Comparison of ENCODE assay signal across 12 mouse cellular contexts in genomic region chr1:6143891-6144290, GRCm38 (mm10).
DNase-seq lines count a peak whose midpoint lies in the region; ATAC-seq and TF ChIP-seq lines count a peak whose summit lies in the region.
"Had no signal": no experiment of that assay in that cellular context is flagged by ENCODE, and none has a peak within 500 bp of the region (broad histone marks: within the 10 kb centered on the region; RNA-seq: fewer than 3 reads in every experiment).

No protein-coding gene starts in this region.

- H3K4me2 ChIP-seq in limb, embryonic 11.5 days (ENCODE audit: low read depth, severe bottlenecking) = no peak overlapping the region
- H3K4me2 ChIP-seq: neural tube, embryonic 15.5 days had no signal

- no peaks in the 10 kb centered on the region for H3K4me1 ChIP-seq in limb, embryonic 11.5 days (ENCODE audit: control insufficient read depth, insufficient read depth, low read length)
- H3K4me1 ChIP-seq in limb, embryonic 10.5 days = no peaks in the 10 kb centered on the region
- no peaks in the 10 kb centered on the region for H3K4me1 ChIP-seq in cortical plate, adult 2 months (ENCODE audit: control insufficient read depth, insufficient read depth, low read length)
- H3K4me1 ChIP-seq: hindbrain, embryonic 10.5 days; neural tube, embryonic 15.5 days had no signal

- ATAC-seq in limb, embryonic 11.5 days (ENCODE audit: insufficient number of reproducible peaks, low FRiP score, low TSS enrichment, low read depth) = no peak

- no peak for TF ChIP-seq POLR2A in cortical plate, adult 2 months (IDR thresholded peaks at IDR 0.05; ENCODE audit: extremely low read depth, insufficient read depth, low read length)

- no peak overlapping the region for H3K27ac ChIP-seq in limb, embryonic 11.5 days (replicated peaks; ENCODE audit: low read depth, low read length)
- H3K27ac ChIP-seq in limb, embryonic 10.5 days = no peak overlapping the region
- H3K27ac ChIP-seq in cortical plate, adult 2 months (ENCODE audit: insufficient read depth, low read length) = no peak overlapping the region
- H3K27ac ChIP-seq: hindbrain, embryonic 10.5 days; neural tube, embryonic 15.5 days had no signal

- H3K9ac ChIP-seq in limb, embryonic 11.5 days (ENCODE audit: low read length) = no peak overlapping the region
- H3K9ac ChIP-seq: neural tube, embryonic 15.5 days had no signal

- 63% methylated on average over 1 of the region's 1 CpGs for WGBS in limb, embryonic 11.5 days
- WGBS in limb, embryonic 10.5 days = 81% methylated on average over 1 of the region's 1 CpGs

- no peaks in the 10 kb centered on the region for H3K36me3 ChIP-seq in limb, embryonic 11.5 days (ENCODE audit: control insufficient read depth, insufficient read depth, low read length)
- no peaks in the 10 kb centered on the region for H3K36me3 ChIP-seq in limb, embryonic 10.5 days
- H3K36me3 ChIP-seq: hindbrain, embryonic 10.5 days; neural tube, embryonic 15.5 days had no signal

- intact Hi-C loops in left cerebral cortex, postnatal 4 days (cut with DNase I) = no loop called here

- H3K27me3 ChIP-seq in limb, embryonic 11.5 days (ENCODE audit: control insufficient read depth, insufficient read depth, low read length) = no peaks in the 10 kb centered on the region
- no peaks in the 10 kb centered on the region for H3K27me3 ChIP-seq in limb, embryonic 10.5 days (ENCODE audit: low read depth, poor library complexity, severe bottlenecking)
- H3K27me3 ChIP-seq: neural tube, embryonic 15.5 days had no signal

- no peak overlapping the region for H3K4me3 ChIP-seq in limb, embryonic 11.5 days (ENCODE audit: low read depth, low read length)
- H3K4me3 ChIP-seq in limb, embryonic 10.5 days = no peak overlapping the region
- H3K4me3 ChIP-seq in cortical plate, adult 2 months (ENCODE audit: insufficient read depth, low read length) = no peak overlapping the region
- H3K4me3 ChIP-seq: hindbrain, embryonic 10.5 days; neural tube, embryonic 15.5 days had no signal

- TF ChIP-seq CTCF in cortical plate, adult 2 months (IDR thresholded peaks at IDR 0.05; ENCODE audit: extremely low read depth, insufficient read depth, low read length) = 0 out of 2 replicates have a peak, but pooled peaks have one; percentile 14

- H3K9me3 ChIP-seq in limb, embryonic 11.5 days (ENCODE audit: control insufficient read depth, low read length) = no peaks in the 10 kb centered on the region; the same call in 1 of the 2 replicates
- no peaks in the 10 kb centered on the region for H3K9me3 ChIP-seq in limb, embryonic 10.5 days (replicated peaks)
- H3K9me3 ChIP-seq: hindbrain, embryonic 10.5 days; neural tube, embryonic 15.5 days had no signal

- peak; percentile 6 for DNase-seq in embryo, embryonic 10.5 days (ENCODE audit: low spot score)
- DNase-seq in embryo, embryonic 10 days (ENCODE audit: low spot score) = no peak
- DNase-seq in limb, embryonic 11.5 days (ENCODE audit: low spot score) = peak; percentile 29
- no peak for DNase-seq in limb, embryonic 10.5 days (ENCODE audit: low spot score)
- DNase-seq in B cell, adult 2 months = peak; percentile 14 to 16
- no peak for DNase-seq in left cerebral cortex, postnatal 4 days
- DNase-seq in spleen, postnatal 36 days (ENCODE audit: low spot score in 2 of 2) = no peak
- DNase-seq: adrenal gland, postnatal 14 days; gastrocnemius, postnatal 25 days had no signal

Comparison
In these comparisons a context has a peak if more than half of its experiments do, and no peak if none do; other contexts are left out.
1. DNase-seq: peak in embryo, embryonic 10.5 days (single experiment), limb, embryonic 11.5 days (single experiment) and B cell, adult 2 months (2 of 2); none in embryo, embryonic 10 days (single experiment), limb, embryonic 10.5 days (single experiment), left cerebral cortex, postnatal 4 days (single experiment) and spleen, postnatal 36 days (0 of 2).